Mouse (Mus musculus): Measurements from ENCODE around the gene Ache. TPM values are rescaled to one million over a fixed set of nuclear protein-coding genes. Genes with fewer than 3 reads are reported as not detected.
A peak's percentile ranks its signal among the peaks of the same experiment; 100 is the strongest.
"Not testable (repeated sequence)": the region's sequence is repeated elsewhere in the genome, so short reads cannot be mapped to it uniquely, and the experiment has no call there.

The Ache gene
- 18.8 and 32.5 TPM in 2 replicates for polyA plus RNA-seq (2012; rRNA removed)

DNA sequence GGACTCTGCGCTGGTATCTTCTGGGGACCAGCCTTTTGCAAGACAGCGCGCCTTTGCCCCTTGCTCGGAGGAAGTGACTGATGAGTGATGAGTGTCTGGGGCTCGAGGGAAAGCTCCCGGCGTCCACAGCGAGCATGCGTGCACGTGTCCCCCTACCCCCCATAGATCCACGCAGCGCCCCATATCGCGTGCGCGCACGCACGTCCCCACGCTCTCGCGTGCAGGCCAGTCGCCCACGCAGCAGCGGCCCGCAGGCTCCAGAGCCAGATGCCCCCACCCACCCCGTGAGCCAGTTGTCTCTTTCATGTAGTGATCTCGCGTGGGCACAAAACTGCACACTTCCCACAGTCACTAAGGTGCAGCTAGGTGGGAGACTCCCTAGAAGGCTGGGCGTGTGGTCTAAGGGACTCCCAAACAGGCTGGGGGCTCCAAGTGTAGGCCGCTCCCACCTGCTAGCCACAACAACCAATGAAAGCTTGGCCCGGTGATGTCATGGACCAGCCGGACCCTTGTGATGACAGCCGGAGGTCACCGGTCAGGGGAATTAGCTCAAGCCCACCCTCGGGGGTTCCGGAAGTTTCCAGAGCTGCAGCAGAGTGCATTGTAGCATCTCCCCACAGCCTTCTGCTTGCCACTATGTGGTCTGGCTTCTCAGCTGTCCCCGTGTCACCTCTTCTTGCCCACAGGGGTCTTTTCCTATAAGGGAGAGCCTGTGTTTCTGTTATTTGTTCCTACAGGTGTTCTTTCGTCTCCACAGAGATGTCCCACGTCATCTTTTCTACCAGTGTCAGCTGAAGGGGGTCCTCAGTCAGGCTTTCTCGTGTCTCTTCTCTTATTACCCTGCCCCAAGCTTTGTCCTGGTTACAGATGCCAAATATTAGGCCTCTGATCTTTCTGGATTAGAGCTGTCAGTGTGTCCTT is at the start of gene Ache:
Gene Ache, plus strand, starts transcription at position 488 of the 921 bp plus-strand sequence.
- TF ChIP-seq CTCF (IDR thresholded peaks at IDR 0.05; ENCODE audit: borderline replicate concordance, extremely low read depth, insufficient read depth, insufficient read length): no peak
- no peak for TF ChIP-seq POLR2A (IDR thresholded peaks at IDR 0.05; ENCODE audit: borderline replicate concordance, extremely low read depth, insufficient read depth, insufficient read length, poor library complexity, severe bottlenecking)
- peak; percentile 74 for DNase-seq (ENCODE audit: low read depth)

DNA sequence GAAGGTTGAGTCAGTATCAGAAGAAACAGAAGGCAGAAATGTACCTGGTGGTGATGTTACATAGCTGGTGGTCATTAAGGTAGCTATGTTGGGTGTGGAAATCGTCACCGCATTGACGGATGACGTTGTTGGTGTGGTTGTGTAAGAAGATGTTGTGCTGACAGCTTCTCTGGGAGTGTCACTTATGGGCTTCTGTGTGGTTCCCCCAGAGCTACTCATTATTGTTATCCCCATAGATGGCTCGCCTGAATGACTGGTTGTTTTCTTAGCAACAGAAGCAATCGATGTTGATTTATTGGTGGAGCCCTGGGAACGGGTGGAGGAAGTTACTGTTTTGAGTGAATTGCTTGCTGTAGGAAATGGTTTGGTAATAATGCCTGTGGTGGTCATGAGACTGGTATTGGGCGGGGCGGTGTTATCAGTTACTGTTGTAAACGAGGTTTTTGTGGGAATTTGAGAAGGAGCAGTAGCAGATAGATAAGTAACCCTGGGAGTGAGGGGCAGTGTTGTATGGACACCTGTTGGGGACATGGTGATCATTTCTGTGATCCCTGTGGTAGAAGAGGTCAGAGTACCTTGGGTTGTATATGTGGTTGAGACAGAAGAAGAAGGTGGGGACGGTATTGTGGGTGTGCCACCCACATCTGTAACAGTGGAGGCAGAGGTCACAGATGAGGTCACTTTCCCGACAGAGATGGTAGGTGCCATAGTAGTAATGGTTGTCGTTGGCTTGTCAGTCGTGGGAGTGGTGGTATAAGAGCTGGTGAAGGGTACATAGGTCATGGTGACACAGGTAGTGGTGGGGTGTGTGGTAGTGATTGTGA is 23.2 kb upstream of the Ache start:
- DNase-seq (ENCODE audit: low read depth): no peak
- TF ChIP-seq CTCF (IDR thresholded peaks at IDR 0.05; ENCODE audit: borderline replicate concordance, extremely low read depth, insufficient read depth, insufficient read length) (no peak), POLR2A (IDR thresholded peaks at IDR 0.05; ENCODE audit: borderline replicate concordance, extremely low read depth, insufficient read depth, insufficient read length, poor library complexity, severe bottlenecking) (no peak)

DNA sequence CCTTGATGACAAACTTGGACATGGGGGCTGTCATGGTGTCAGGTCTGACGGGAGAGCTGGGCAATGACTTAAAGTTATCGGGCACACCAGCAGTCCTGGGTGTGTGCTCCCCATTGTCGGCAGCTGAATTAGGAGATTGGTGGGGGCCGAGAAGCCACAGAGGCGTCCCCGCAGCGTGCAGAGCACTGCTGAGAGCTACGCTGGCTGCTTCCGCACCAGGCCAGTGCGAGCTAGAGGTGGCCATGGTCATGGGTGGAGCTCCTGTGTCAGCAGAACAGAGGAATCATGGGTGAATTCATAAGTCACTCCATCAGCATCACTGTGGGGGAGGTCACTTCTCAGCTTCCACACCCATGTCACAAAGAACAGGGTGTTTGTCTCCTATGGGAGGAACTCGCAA is 22.5 kb upstream of the Ache start:
- DNase-seq (ENCODE audit: low read depth): no peak
- TF ChIP-seq POLR2A (IDR thresholded peaks at IDR 0.05; ENCODE audit: borderline replicate concordance, extremely low read depth, insufficient read depth, insufficient read length, poor library complexity, severe bottlenecking) (no peak), CTCF (IDR thresholded peaks at IDR 0.05; ENCODE audit: borderline replicate concordance, extremely low read depth, insufficient read depth, insufficient read length) (no peak)

DNA sequence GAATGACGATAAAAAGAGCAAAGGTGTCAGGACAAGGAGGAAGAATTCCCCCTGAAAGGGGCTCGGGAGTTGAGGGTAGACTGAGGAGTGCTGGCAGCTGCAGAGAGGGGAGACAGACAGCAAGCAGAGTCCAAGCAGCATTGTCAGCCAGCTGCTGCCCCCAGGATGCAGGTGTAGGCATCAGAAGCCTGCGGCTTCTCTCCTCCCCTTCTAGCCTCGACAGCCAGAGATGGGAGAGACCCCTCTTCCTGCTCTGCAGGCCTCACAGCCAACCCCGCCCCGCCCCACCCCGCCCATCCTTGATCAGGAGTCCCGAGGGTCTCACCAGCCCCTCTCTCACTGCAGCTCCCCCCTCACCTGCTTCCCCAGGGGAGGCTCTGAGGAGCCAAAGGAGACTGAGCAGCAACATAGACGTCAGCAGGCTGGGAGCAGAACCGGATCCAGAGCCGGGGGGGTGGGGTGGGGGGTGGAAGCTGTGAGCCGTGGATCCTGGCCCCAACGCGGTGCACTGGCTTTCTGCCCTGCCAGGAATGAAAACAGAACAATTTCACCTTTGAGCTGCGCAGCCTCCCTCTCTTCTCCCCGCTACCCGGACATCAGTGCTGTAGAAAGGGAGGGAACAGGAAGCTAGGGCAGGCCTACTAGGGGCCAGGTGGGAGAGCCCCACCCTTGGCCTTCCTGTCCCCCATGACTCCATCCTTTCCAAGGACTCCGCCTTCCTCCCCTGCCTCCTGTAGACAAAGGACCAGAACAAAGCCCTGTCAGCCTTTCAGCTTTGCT is 19.0 kb upstream of the Ache start:
- TF ChIP-seq POLR2A (IDR thresholded peaks at IDR 0.05; ENCODE audit: borderline replicate concordance, extremely low read depth, insufficient read depth, insufficient read length, poor library complexity, severe bottlenecking) (no peak), CTCF (IDR thresholded peaks at IDR 0.05; ENCODE audit: borderline replicate concordance, extremely low read depth, insufficient read depth, insufficient read length) (no peak)
- no peak for DNase-seq (ENCODE audit: low read depth)

DNA sequence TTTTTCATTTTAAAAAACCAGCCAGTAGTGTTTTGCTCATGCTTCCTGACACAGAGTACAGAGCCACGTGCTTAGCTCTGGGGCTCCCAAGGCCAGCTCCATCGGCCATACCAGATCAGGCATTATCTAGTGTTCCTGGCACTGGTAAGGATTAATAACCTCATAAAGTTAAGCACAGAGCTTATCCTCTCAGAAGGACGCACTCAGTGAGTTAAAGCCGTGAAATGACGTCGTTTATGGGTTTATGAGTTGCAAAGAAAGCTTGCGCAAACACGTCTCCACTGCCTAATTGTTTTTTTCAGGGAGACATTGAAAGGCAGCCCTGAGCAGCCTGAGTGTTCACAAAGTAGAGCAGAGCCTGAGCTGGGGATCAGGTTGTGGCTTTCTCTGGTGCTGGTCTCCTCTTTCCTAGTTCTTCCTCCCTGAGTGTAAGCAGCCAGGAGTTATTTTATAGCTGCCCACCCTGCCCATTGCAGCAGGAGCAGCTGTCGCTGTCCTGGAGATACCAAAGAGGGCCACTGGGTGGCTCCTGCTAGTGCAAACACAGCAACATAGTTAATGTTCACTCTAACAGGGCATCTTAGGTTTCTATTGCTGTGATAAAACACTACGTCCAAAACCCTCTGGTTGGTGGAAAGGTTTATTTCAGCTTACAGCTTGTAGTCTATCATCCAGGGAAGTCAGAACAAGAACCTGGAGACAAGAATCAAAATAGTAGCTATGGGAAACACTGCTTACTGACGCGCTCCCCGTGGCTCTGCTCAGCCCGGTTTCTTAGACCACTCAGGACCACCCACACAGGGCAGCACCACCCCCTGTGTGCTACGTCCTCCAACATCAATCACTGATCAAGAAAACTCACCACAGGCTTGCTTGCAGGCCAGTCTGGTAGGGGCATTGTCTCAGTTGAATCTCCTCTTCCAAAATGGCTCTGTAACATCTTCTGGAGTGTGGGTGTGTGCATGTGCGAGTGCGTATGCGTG is 9.7 kb upstream of the Ache start:
- TF ChIP-seq POLR2A (IDR thresholded peaks at IDR 0.05; ENCODE audit: borderline replicate concordance, extremely low read depth, insufficient read depth, insufficient read length, poor library complexity, severe bottlenecking) (no peak), CTCF (IDR thresholded peaks at IDR 0.05; ENCODE audit: borderline replicate concordance, extremely low read depth, insufficient read depth, insufficient read length) (peak; percentile 70; the same call in 1 of the 2 replicates)
- peak; percentile 59 for DNase-seq (ENCODE audit: low read depth)

DNA sequence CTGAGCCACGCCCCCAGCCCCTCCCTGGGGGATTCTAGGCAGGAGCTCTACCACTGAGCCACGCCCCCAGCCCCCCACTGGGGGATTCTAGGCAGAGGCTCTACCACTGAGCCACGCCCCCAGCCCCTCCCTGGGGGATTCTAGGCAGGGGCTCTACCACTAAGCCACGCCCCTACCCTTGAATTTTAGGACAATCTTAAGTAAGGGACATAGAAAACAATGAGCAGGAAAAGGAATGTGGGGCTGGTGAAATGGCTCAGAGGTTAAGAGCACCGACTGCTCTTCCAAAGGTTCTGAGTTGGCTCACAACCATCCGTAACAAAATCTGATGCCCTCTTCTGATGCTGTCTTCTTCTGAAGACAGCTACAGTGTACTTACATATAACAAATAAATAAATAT is 2.9 kb upstream of the Ache start:
- DNase-seq (ENCODE audit: low read depth): not testable (repeated sequence)

DNA sequence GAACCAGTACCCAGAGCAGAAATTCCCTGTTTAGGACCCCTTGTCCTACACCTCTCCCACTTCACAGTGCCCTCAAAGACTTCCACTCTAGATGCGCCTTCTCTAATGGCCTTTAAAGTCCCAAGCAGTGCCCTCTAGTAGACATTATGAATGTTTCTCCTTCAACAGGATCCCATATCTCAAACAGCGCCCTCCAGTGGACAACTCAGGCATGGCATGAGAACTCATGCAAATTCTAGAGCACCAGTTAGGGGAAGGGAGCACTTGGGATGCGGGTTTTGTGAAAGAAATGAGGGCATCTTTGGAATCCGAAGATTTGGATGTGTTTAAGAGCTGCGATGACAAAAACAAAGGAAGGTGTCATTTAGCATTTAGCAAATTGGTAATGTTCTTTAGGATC is 2.3 kb upstream of the Ache start:
- TF ChIP-seq CTCF (IDR thresholded peaks at IDR 0.05; ENCODE audit: borderline replicate concordance, extremely low read depth, insufficient read depth, insufficient read length) (peak; percentile 64; the same call in 1 of the 2 replicates), POLR2A (IDR thresholded peaks at IDR 0.05; ENCODE audit: borderline replicate concordance, extremely low read depth, insufficient read depth, insufficient read length, poor library complexity, severe bottlenecking) (no peak)
- no peak for DNase-seq (ENCODE audit: low read depth)

DNA sequence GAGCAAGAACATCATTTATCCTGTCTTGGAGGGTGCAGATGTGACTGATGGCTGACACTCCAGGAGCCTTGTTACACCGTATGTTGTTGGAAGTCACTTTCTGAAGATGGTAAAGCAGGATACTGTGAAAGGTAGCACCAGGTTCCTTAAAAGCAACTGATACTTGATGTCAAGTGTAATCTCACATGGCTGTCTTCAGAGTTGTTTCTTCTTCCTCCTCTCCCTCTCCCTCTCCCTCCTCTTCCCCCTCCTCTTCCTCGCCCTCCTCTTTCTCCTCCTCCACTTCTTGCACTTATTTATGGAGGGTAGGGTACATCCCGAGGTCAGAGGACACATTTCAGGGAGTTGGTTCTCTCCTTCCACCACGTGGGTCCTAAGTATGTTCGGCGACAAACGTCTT is 1.3 kb upstream of the Ache start:
- TF ChIP-seq CTCF (IDR thresholded peaks at IDR 0.05; ENCODE audit: borderline replicate concordance, extremely low read depth, insufficient read depth, insufficient read length): no peak
- DNase-seq (ENCODE audit: low read depth): no peak

DNA sequence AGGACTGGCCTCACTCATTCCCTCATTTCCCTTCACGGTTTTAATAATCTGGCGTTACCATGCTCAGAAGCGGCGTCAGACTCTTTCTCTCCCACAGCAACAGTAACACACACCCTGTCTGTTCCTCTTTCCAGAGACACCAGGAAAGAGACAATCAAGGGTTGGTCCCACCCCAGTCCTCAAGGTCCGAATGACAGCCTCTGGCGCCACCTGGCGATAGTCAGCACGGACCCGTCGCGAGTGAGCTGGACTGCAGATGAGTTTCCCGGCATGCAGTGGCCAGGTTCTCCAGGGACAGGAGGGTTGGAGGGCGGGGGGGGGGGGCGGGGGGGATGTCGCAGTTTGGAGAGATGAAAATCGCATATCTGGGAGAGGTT is 676 bp upstream of the Ache start:
- peak; percentile 94 for DNase-seq (ENCODE audit: low read depth)
- TF ChIP-seq CTCF (IDR thresholded peaks at IDR 0.05; ENCODE audit: borderline replicate concordance, extremely low read depth, insufficient read depth, insufficient read length) (peak; percentile 91), POLR2A (IDR thresholded peaks at IDR 0.05; ENCODE audit: borderline replicate concordance, extremely low read depth, insufficient read depth, insufficient read length, poor library complexity, severe bottlenecking) (no peak)

DNA sequence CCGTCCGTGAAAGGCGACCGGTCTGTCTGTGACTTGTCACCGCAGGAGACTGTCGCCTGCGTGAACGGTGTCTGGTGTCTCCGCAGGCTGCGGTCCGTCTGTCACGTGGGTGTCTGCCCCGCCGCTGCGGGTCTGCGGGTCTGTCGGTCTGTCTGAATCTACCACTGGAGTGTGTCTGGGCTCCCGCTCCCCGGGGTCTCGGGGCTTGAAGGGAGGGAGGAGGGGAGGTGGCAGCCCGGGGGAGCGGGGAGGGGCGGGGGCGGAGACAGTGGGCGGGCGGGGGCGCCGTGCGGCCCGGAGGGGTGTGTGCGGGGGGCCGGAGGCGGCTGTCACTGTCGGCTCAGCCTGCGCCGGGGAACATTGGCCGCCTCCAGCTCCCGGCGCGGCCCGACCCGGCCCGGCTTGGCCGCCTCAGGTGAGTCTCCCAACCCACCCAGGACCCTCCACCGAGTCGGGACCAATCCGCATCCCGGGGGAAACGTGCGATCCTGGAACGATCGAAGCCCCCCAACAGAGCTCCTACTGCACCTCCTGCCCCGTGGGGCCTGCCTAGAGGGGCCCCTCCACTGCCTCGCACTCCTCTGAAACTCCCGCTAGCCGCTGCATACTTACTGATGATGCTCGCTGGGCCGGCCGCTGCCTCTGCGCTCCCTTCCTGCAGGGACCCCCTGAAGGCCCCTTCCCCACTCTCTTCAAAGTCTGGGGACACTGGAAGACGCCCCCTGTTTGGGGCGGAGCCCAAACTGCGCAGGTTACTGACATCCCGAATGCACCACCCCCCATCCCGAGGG is 829 bp downstream of the Ache start:
- TF ChIP-seq POLR2A (IDR thresholded peaks at IDR 0.05; ENCODE audit: borderline replicate concordance, extremely low read depth, insufficient read depth, insufficient read length, poor library complexity, severe bottlenecking) (no peak), CTCF (IDR thresholded peaks at IDR 0.05; ENCODE audit: borderline replicate concordance, extremely low read depth, insufficient read depth, insufficient read length) (no peak)

More for the DNA sequence above, 829 bp downstream of the Ache start:
- peak; percentile 32 for DNase-seq (ENCODE audit: low read depth)

Measured in brain, embryonic 14.5 days (tissue).